Mouse (Mus musculus) stomach, postnatal 0 days (tissue): ENCODE results near the gene Slc10a6.

Source experiments
- CTCF ChIP-seq: IDR thresholded peaks from 2 replicates; pipeline ENCODE4 v1.5.1; 2016; ENCODE audit warnings: antibody characterized with exemption, low read depth, mild to moderate bottlenecking, moderate library complexity
- EP300 ChIP-seq: optimal IDR thresholded peaks from 2 replicates; pipeline ENCODE3; 2016; ENCODE audit warnings: antibody characterized with exemption

- TF ChIP-seq CTCF (no peak), EP300 (no peak)
Observed at GRCm38 (mm10) chr5:103597604-103598003, 31.6 kb downstream of the Slc10a6 start.
